Comparison of ENCODE assay signal across 31 mouse cellular contexts in the genomic region with DNA sequence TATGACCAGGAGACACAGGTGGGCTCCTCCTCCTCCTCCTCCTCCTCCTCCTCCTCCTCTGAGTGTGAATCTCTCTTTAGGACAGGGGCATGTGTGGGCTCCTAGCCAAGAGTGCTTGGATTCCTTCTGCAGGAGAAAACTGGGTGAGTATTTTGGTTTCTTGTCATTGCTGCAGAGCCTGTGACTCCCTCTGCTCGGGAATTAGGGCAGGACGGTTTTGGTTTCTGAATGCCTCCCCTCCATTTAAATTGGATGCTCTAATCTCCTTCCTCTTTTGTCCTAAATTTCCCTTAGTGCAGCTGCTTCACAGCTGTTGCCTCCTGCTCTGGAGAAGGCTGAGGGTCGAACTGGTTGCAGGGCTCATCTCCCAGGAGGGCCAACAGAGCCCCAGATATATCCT. TPM values are rescaled to one million over a fixed set of nuclear protein-coding genes. Genes with fewer than 3 reads are reported as not detected.
DNase-seq lines count a peak whose midpoint lies in the region; ATAC-seq and TF ChIP-seq lines count a peak whose summit lies in the region.
"Had no signal": no experiment of that assay in that cellular context is flagged by ENCODE, and none has a peak within 500 bp of the region (broad histone marks: within the 10 kb centered on the region; RNA-seq: fewer than 3 reads in every experiment).

No protein-coding gene starts in this region.

- no peak overlapping the region for H3K4me2 ChIP-seq in forebrain, embryonic 12.5 days
- H3K4me2 ChIP-seq in forebrain, embryonic 16.5 days (ENCODE audit: low read length) = no peak overlapping the region
- no peak overlapping the region for H3K4me2 ChIP-seq in stomach, embryonic 14.5 days (replicated peaks; ENCODE audit: low read depth, low read length)
- H3K4me2 ChIP-seq in stomach, postnatal 0 days (replicated peaks; ENCODE audit: low read depth) = no peak overlapping the region
- no peak overlapping the region for H3K4me2 ChIP-seq in embryonic facial prominence, embryonic 15.5 days (replicated peaks)
- H3K4me2 ChIP-seq: embryonic facial prominence, embryonic 13.5 days; forebrain, embryonic 15.5 days; heart, embryonic 15.5 days; hindbrain, embryonic 15.5 days; kidney, embryonic 15.5 days; liver, embryonic 15.5 days; lung, embryonic 14.5 days; midbrain, embryonic 11.5 days; neural tube, embryonic 12.5 days had no signal

- TF ChIP-seq CTCF in stomach, postnatal 0 days (IDR thresholded peaks at IDR 0.05; ENCODE audit: low read depth) = no peak

- DNase-seq in stomach, postnatal 0 days (ENCODE audit: low spot score) = no peak
- no peak for DNase-seq in ovary, postnatal 10 days (ENCODE audit: low spot score)
- DNase-seq in gastrocnemius, postnatal 25 days = no peak
- DNase-seq: adrenal gland, adult 8-10 months; cerebellum, adult 11 months; cerebellum, adult 9-10 months; cerebellum, postnatal 36 days; gastrocnemius, adult 2 months; heart, postnatal 36 days; kidney, adult 11 months; kidney, postnatal 25 days; lung, embryonic 14.5 days; lung, postnatal 14 days; right cerebral cortex, postnatal 25 days; thymus, postnatal 14 days had no signal

- no peak overlapping the region for H3K27ac ChIP-seq in forebrain, embryonic 12.5 days
- no peak overlapping the region for H3K27ac ChIP-seq in forebrain, embryonic 16.5 days (ENCODE audit: low read length)
- H3K27ac ChIP-seq in stomach, embryonic 14.5 days (ENCODE audit: low read length) = 0 out of 2 replicates have a peak overlapping the region, but pooled peaks have one; percentile 21
- no peak overlapping the region for H3K27ac ChIP-seq in stomach, postnatal 0 days (replicated peaks)
- H3K27ac ChIP-seq in embryonic facial prominence, embryonic 15.5 days (replicated peaks) = peak overlapping the region; percentile 58; the same call in 1 of the 2 replicates
- H3K27ac ChIP-seq: embryonic facial prominence, embryonic 13.5 days; forebrain, embryonic 15.5 days; heart, embryonic 15.5 days; hindbrain, embryonic 15.5 days; kidney, embryonic 15.5 days; liver, embryonic 15.5 days; neural tube, embryonic 12.5 days had no signal

- H3K36me3 ChIP-seq in forebrain, embryonic 12.5 days (replicated peaks) = no peaks in the 10 kb centered on the region
- H3K36me3 ChIP-seq in forebrain, embryonic 16.5 days (ENCODE audit: control insufficient read depth, insufficient read depth) = no peaks in the 10 kb centered on the region
- no peaks in the 10 kb centered on the region for H3K36me3 ChIP-seq in stomach, embryonic 14.5 days (ENCODE audit: control insufficient read depth, insufficient read depth, low read length)
- H3K36me3 ChIP-seq in stomach, postnatal 0 days (ENCODE audit: control insufficient read depth, insufficient read depth, low read length) = no peaks in the 10 kb centered on the region
- H3K36me3 ChIP-seq in embryonic facial prominence, embryonic 15.5 days = no peaks in the 10 kb centered on the region
- H3K36me3 ChIP-seq: embryonic facial prominence, embryonic 13.5 days; forebrain, embryonic 15.5 days; heart, embryonic 10.5 days; heart, embryonic 15.5 days; hindbrain, embryonic 15.5 days; kidney, embryonic 15.5 days; liver, embryonic 15.5 days; neural tube, embryonic 12.5 days had no signal

- no peak overlapping the region for H3K4me3 ChIP-seq in forebrain, embryonic 12.5 days (replicated peaks)
- H3K4me3 ChIP-seq in forebrain, embryonic 16.5 days (replicated peaks; ENCODE audit: low read length) = no peak overlapping the region
- no peak overlapping the region for H3K4me3 ChIP-seq in stomach, embryonic 14.5 days (ENCODE audit: low read depth, low read length)
- H3K4me3 ChIP-seq in stomach, postnatal 0 days (ENCODE audit: low read depth, low read length) = no peak overlapping the region
- H3K4me3 ChIP-seq in embryonic facial prominence, embryonic 15.5 days (replicated peaks) = no peak overlapping the region
- H3K4me3 ChIP-seq: embryonic facial prominence, embryonic 13.5 days; forebrain, embryonic 15.5 days; gastrocnemius, adult 2 months; heart, embryonic 10.5 days; heart, embryonic 15.5 days; hindbrain, embryonic 15.5 days; kidney, embryonic 15.5 days; liver, embryonic 15.5 days; myocyte; neural tube, embryonic 12.5 days had no signal

- no peak for TF ChIP-seq EP300 in stomach, postnatal 0 days (optimal IDR thresholded peaks at IDR 0.05)

- no peaks in the 10 kb centered on the region for H3K9me3 ChIP-seq in forebrain, embryonic 12.5 days
- H3K9me3 ChIP-seq in forebrain, embryonic 16.5 days (ENCODE audit: control insufficient read depth, low read length) = no peaks in the 10 kb centered on the region
- no peaks in the 10 kb centered on the region for H3K9me3 ChIP-seq in stomach, embryonic 14.5 days (ENCODE audit: control insufficient read depth, low read depth, low read length)
- H3K9me3 ChIP-seq in stomach, postnatal 0 days (ENCODE audit: control insufficient read depth, low read length) = no peaks in the 10 kb centered on the region
- no peaks in the 10 kb centered on the region for H3K9me3 ChIP-seq in embryonic facial prominence, embryonic 15.5 days (replicated peaks)
- H3K9me3 ChIP-seq: embryonic facial prominence, embryonic 13.5 days; forebrain, embryonic 15.5 days; heart, embryonic 10.5 days; heart, embryonic 15.5 days; hindbrain, embryonic 15.5 days; kidney, embryonic 15.5 days; liver, embryonic 15.5 days; neural tube, embryonic 12.5 days had no signal

- no peaks in the 10 kb centered on the region for H3K27me3 ChIP-seq in forebrain, embryonic 12.5 days
- H3K27me3 ChIP-seq in forebrain, embryonic 16.5 days (replicated peaks; ENCODE audit: control insufficient read depth, insufficient read depth, low read length) = no peaks in the 10 kb centered on the region
- H3K27me3 ChIP-seq in stomach, embryonic 14.5 days (ENCODE audit: control insufficient read depth, insufficient read depth, low read length) = no peaks in the 10 kb centered on the region
- H3K27me3 ChIP-seq in stomach, postnatal 0 days (ENCODE audit: control insufficient read depth, insufficient read depth, low read length) = no peaks in the 10 kb centered on the region
- H3K27me3 ChIP-seq in embryonic facial prominence, embryonic 15.5 days = no peaks in the 10 kb centered on the region
- H3K27me3 ChIP-seq: embryonic facial prominence, embryonic 13.5 days; forebrain, embryonic 15.5 days; heart, embryonic 15.5 days; hindbrain, embryonic 15.5 days; kidney, embryonic 15.5 days; liver, embryonic 15.5 days; neural tube, embryonic 12.5 days had no signal

- 23% methylated on average over 3 of the region's 3 CpGs for WGBS in forebrain, embryonic 12.5 days
- 21% methylated on average over 3 of the region's 3 CpGs for WGBS in forebrain, embryonic 16.5 days
- WGBS in stomach, embryonic 14.5 days = 44% methylated on average over 3 of the region's 3 CpGs
- WGBS in stomach, postnatal 0 days = 52% methylated on average over 3 of the region's 3 CpGs
- 39% methylated on average over 3 of the region's 3 CpGs for WGBS in embryonic facial prominence, embryonic 15.5 days

- peaks cover 25% of the 10 kb centered on the region for H3K4me1 ChIP-seq in forebrain, embryonic 12.5 days
- peaks cover 19% of the 10 kb centered on the region for H3K4me1 ChIP-seq in forebrain, embryonic 16.5 days (replicated peaks; ENCODE audit: control insufficient read depth, insufficient read depth, low read length)
- H3K4me1 ChIP-seq in stomach, embryonic 14.5 days (ENCODE audit: control insufficient read depth, insufficient read depth, low read length) = peaks cover 18% of the 10 kb centered on the region
- H3K4me1 ChIP-seq in stomach, postnatal 0 days (replicated peaks; ENCODE audit: control insufficient read depth, insufficient read depth) = peaks cover 13% of the 10 kb centered on the region
- H3K4me1 ChIP-seq in embryonic facial prominence, embryonic 15.5 days = peaks cover 33% of the 10 kb centered on the region

- H3K9ac ChIP-seq in forebrain, embryonic 12.5 days = peak overlapping the region; percentile 13; the same call in 1 of the 2 replicates
- no peak overlapping the region for H3K9ac ChIP-seq in forebrain, embryonic 16.5 days (replicated peaks; ENCODE audit: low read depth, low read length)
- H3K9ac ChIP-seq in stomach, embryonic 14.5 days (replicated peaks; ENCODE audit: low read depth, low read length) = no peak overlapping the region
- no peak overlapping the region for H3K9ac ChIP-seq in stomach, postnatal 0 days (ENCODE audit: low read length)
- H3K9ac ChIP-seq in embryonic facial prominence, embryonic 15.5 days = no peak overlapping the region
- H3K9ac ChIP-seq: embryonic facial prominence, embryonic 13.5 days; forebrain, embryonic 15.5 days; heart, embryonic 15.5 days; hindbrain, embryonic 15.5 days; kidney, embryonic 15.5 days; liver, embryonic 15.5 days; lung, embryonic 14.5 days; neural tube, embryonic 12.5 days had no signal

- ATAC-seq in forebrain, embryonic 12.5 days (ENCODE audit: low FRiP score) = no peak
- no peak for ATAC-seq in forebrain, embryonic 16.5 days
- ATAC-seq in stomach, embryonic 14.5 days (ENCODE audit: insufficient number of reproducible peaks, insufficient read depth, low FRiP score, low read depth) = no peak
- no peak for ATAC-seq in stomach, postnatal 0 days (ENCODE audit: low FRiP score, low TSS enrichment)
- no peak for ATAC-seq in embryonic facial prominence, embryonic 15.5 days (ENCODE audit: insufficient number of reproducible peaks, low FRiP score, low TSS enrichment, low read depth)
- ATAC-seq: forebrain, embryonic 15.5 days; inflammation-experienced regulatory T-cells, adult 6 months; midbrain, embryonic 16.5 days had no signal

RNA-seq across cellular contexts. Expression of a gene that starts 6.9 kb away (rescaled TPM):
- polyA plus RNA-seq in forebrain, embryonic 12.5 days (2016; fragmentation: Nextera tagmentation; extraction: Ambion mirVana) = 8.4 and 11.0 TPM in 2 replicates
- polyA plus RNA-seq in forebrain, embryonic 16.5 days (2015; fragmentation: Nextera tagmentation; extraction: Ambion mirVana) = 13.3 and 16.1 TPM in 2 replicates
- 10.4 and 12.0 TPM in 2 replicates for polyA plus RNA-seq in stomach, embryonic 14.5 days (2014; fragmentation: Nextera tagmentation; extraction: Ambion mirVana)
- 12.6 and 13.3 TPM in 2 replicates for polyA plus RNA-seq in stomach, postnatal 0 days (2015; fragmentation: Nextera tagmentation; extraction: Ambion mirVana)
- polyA plus RNA-seq in embryonic facial prominence, embryonic 15.5 days (2015; fragmentation: Nextera tagmentation; extraction: Ambion mirVana) = 7.9 and 9.0 TPM in 2 replicates
- 10 to 100 TPM; 18.2 to 23.7 TPM for total RNA-seq in gastrocnemius, postnatal 25 days (2021)

Comparison
In these comparisons a context has a peak if more than half of its experiments do, and no peak if none do; other contexts are left out.
1. H3K27ac ChIP-seq: peak in stomach, embryonic 14.5 days (single experiment) and embryonic facial prominence, embryonic 15.5 days (single experiment); none in forebrain, embryonic 12.5 days (single experiment), forebrain, embryonic 16.5 days (single experiment) and stomach, postnatal 0 days (single experiment).